Mouse (Mus musculus): ENCODE results near the gene Fancg. TPM values are rescaled to one million over a fixed set of nuclear protein-coding genes. Genes with fewer than 3 reads are reported as not detected.

The Fancg gene
- total and polyA plus RNA-seq, 3 experiments = 11.4 to 24.6 TPM; not detected in 1

- no peak overlapping the region for H3K27ac ChIP-seq (ENCODE audit: control insufficient read depth, low read depth, low read length)
- H3K4me1 ChIP-seq (ENCODE audit: control insufficient read depth in 1 of 2, insufficient read depth in 2 of 2, low read length in 2 of 2) = peaks cover 5 to 7% of the 10 kb centered on the region in 2 experiments; a peak in 3 of 4 replicates
- no peak overlapping the region for H3K4me3 ChIP-seq (ENCODE audit: control insufficient read depth in 1 of 2, insufficient read depth in 1 of 2, low read depth in 2 of 2, low read length in 2 of 2)
- no peaks in the 10 kb centered on the region for H3K27me3 ChIP-seq (ENCODE audit: control insufficient read depth in 1 of 2, insufficient read depth in 2 of 2, low read length in 2 of 2)
- no peak for TF ChIP-seq TCF12 (IDR thresholded peaks at IDR 0.05; ENCODE audit: low read depth, low read length)
- TF ChIP-seq TBP (IDR thresholded peaks at IDR 0.05; ENCODE audit: low read depth, low read length) = 0 out of 2 replicates have a peak, but pooled peaks have one; percentile 35
- no peak for TF ChIP-seq MAFK (IDR thresholded peaks at IDR 0.05; ENCODE audit: borderline replicate concordance, low read depth, low read length)
- TF ChIP-seq CHD1 (IDR thresholded peaks at IDR 0.05; ENCODE audit: low read depth, low read length) = no peak
- no peak for TF ChIP-seq ELF1 (IDR thresholded peaks at IDR 0.05; ENCODE audit: low read depth, low read length)
- peak; percentile 59 for TF ChIP-seq SMC3 (IDR thresholded peaks at IDR 0.05; ENCODE audit: low read depth, low read length)
- no peak for TF ChIP-seq UBTF (IDR thresholded peaks at IDR 0.05; ENCODE audit: borderline replicate concordance, insufficient read depth, low read depth, low read length)
- no peak for TF ChIP-seq MXI1 (IDR thresholded peaks at IDR 0.05; ENCODE audit: low read depth, low read length)
- TF ChIP-seq ZNF384 (IDR thresholded peaks at IDR 0.05; ENCODE audit: low read depth, low read length) = peak; percentile 99
- TF ChIP-seq MAX (IDR thresholded peaks at IDR 0.05; ENCODE audit: low read length) = no peak
- TF ChIP-seq ZMIZ1 (IDR thresholded peaks at IDR 0.05; ENCODE audit: low read depth, low read length) = no peak
- TF ChIP-seq ETS1 (IDR thresholded peaks at IDR 0.05; ENCODE audit: low read depth, low read length) = no peak
- TF ChIP-seq GATA1 (IDR thresholded peaks at IDR 0.05; ENCODE audit: low read depth, low read length) = no peak
- TF ChIP-seq NRF1 (IDR thresholded peaks at IDR 0.05; ENCODE audit: insufficient read depth, low read depth, low read length, poor library complexity, severe bottlenecking) = no peak
- peak; percentile 33 to 96 (median 73); a peak in 4 of 6 replicates for TF ChIP-seq CTCF (IDR thresholded peaks at IDR 0.05 in 2 of 3, conservative IDR thresholded peaks at IDR 0.05 in 1 of 3; ENCODE audit: control insufficient read depth in 1 of 3, insufficient read depth in 1 of 3, low read depth in 2 of 3, low read length in 3 of 3, poor library complexity in 1 of 3, severe bottlenecking in 1 of 3)
- TF ChIP-seq MAZ (IDR thresholded peaks at IDR 0.05; ENCODE audit: low read depth, low read length) = no peak
- peak; percentile 71 for TF ChIP-seq HCFC1 (IDR thresholded peaks at IDR 0.05; ENCODE audit: low read depth, low read length)
- TF ChIP-seq JUND (IDR thresholded peaks at IDR 0.05; ENCODE audit: low read depth, low read length) = no peak
- TF ChIP-seq KAT2A (conservative IDR thresholded peaks at IDR 0.05; ENCODE audit: low read depth, low read length) = no peak
- TF ChIP-seq BHLHE40 (IDR thresholded peaks at IDR 0.05; ENCODE audit: borderline replicate concordance, low read depth, low read length) = no peak
- TF ChIP-seq GABPA (IDR thresholded peaks at IDR 0.05; ENCODE audit: low read depth, low read length) = no peak
- no peak for TF ChIP-seq E2F4 (IDR thresholded peaks at IDR 0.05; ENCODE audit: borderline replicate concordance, low read depth, low read length)
- TF ChIP-seq USF1 (IDR thresholded peaks at IDR 0.05; ENCODE audit: low read depth, low read length) = no peak
- TF ChIP-seq ZC3H11A (IDR thresholded peaks at IDR 0.05; ENCODE audit: low read depth, low read length) = peak; percentile 48
- TF ChIP-seq CHD2 (IDR thresholded peaks at IDR 0.05; ENCODE audit: low read length) = no peak
- TF ChIP-seq ZKSCAN1 (IDR thresholded peaks at IDR 0.05; ENCODE audit: low read depth, low read length) = peak; percentile 69; the same call in 1 of the 2 replicates
- TF ChIP-seq RCOR1 (IDR thresholded peaks at IDR 0.05; ENCODE audit: low read depth, low read length) = no peak
- no peak for TF ChIP-seq TAL1 (IDR thresholded peaks at IDR 0.05; ENCODE audit: low read length)
- TF ChIP-seq RAD21 (IDR thresholded peaks at IDR 0.05; ENCODE audit: low read depth, low read length) = peak; percentile 65
- 0 out of 2 replicates have a peak, but pooled peaks have one; percentile 49 for TF ChIP-seq MYC (IDR thresholded peaks at IDR 0.05; ENCODE audit: low read depth, low read length)
- TF ChIP-seq USF2 (IDR thresholded peaks at IDR 0.05; ENCODE audit: borderline replicate concordance in 1 of 2, insufficient read depth in 1 of 2, low read depth in 1 of 2, low read length in 2 of 2) = no peak
- TF ChIP-seq POLR2AphosphoS5 (IDR thresholded peaks at IDR 0.05; ENCODE audit: borderline replicate concordance, low read depth, low read length) = no peak
- TF ChIP-seq SIN3A (IDR thresholded peaks at IDR 0.05; ENCODE audit: low read length) = peak; percentile 79
- TF ChIP-seq POLR2AphosphoS2 (IDR thresholded peaks at IDR 0.05; ENCODE audit: low read length) = no peak
- no peak for TF ChIP-seq POLR2A (IDR thresholded peaks at IDR 0.05; ENCODE audit: control insufficient read depth in 1 of 2, insufficient read depth in 1 of 2, low read depth in 1 of 2, low read length in 2 of 2, poor library complexity in 1 of 2)
- TF ChIP-seq EP300 (IDR thresholded peaks at IDR 0.05; ENCODE audit: low read depth in 1 of 2, low read length in 2 of 2) = no peak
- H3K36me3 ChIP-seq (ENCODE audit: control insufficient read depth in 1 of 2, insufficient read depth in 2 of 2, low read length in 2 of 2) = peaks cover 0 to 7% of the 10 kb centered on the region in 2 experiments; a peak in 2 of 4 replicates
- H3K9me3 ChIP-seq (replicated peaks; ENCODE audit: insufficient read depth, low read length) = no peaks in the 10 kb centered on the region
- H3K9ac ChIP-seq (ENCODE audit: control insufficient read depth, low read depth, low read length, poor library complexity, severe bottlenecking) = no peak overlapping the region
- DNase-seq (ENCODE audit: low read depth, low spot score) = peak; percentile 82
- peaks cover 1% of the 10 kb centered on the region; the same call in 1 of the 2 replicates for H3K79me2 ChIP-seq (ENCODE audit: control insufficient read depth, insufficient read depth, low read length, poor library complexity)
Measured at GRCm38 (mm10) chr4:43005765-43006164, 4.5 kb downstream of the Fancg start.
